Mouse (Mus musculus): ENCODE measurements around the gene Pdpk1.
"Not testable (repeated sequence)": the region's sequence is repeated elsewhere in the genome, so short reads cannot be mapped to it uniquely, and the experiment has no call there.

The Pdpk1 gene

GRCm38 (mm10) chr17:24113031-24113430 lies 37.7 kb downstream of the Pdpk1 start:
- DNase-seq (ENCODE audit: low read depth, low spot score): peak; percentile 81

- peak; percentile 32 for DNase-seq (ENCODE audit: low read depth, low spot score)
These were observed 39.5 kb downstream of the Pdpk1 start for GRCm38 (mm10) chr17:24111256-24111655.

- DNase-seq (ENCODE audit: low read depth, low spot score): peak; percentile 90
These were observed 41.8 kb downstream of the Pdpk1 start for GRCm38 (mm10) chr17:24108896-24109295.

DNA sequence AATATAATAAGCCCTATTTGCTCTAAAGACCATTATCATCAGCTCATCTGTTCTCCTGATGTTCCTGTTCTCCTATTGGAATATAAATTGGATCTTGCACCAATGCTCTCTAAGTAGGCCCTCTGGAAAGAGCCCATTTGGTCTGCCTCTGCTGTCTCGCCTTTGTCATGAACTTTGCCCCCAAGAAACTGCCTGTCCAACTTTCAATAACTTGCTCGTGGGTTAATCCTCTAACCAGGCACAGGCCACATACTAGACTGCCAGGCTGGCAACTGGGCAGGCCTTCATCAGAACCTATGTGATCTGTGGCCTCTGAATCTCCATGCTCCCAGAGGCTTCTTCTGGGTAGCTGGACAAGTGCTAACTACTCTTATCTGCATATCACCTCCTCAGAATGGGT lies 45.6 kb downstream of the Pdpk1 start:
- no peak for DNase-seq (ENCODE audit: low read depth, low spot score)

- DNase-seq (ENCODE audit: low read depth, low spot score): no peak
These were observed 52.4 kb downstream of the Pdpk1 start for GRCm38 (mm10) chr17:24098354-24098753.

DNA sequence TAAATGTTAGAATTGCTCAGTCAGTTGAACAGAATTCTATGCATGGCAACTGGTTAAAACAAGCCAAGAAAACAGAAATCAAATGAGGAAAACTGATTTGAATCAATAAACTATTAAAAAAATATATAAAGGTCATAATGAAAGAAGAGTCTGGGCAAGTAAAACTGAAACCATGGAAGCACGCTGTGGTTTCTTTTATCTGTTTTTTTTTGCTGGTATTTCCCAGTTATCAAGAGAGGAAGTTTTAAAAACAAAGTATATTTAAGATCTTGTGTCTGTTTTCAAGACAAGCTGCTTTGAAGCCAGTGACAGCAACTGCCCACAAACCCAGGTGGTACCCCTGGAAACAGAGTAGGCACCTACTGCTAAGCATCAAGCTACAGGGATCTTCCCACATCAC lies 60.1 kb downstream of the Pdpk1 start:
- no peak for DNase-seq (ENCODE audit: low read depth, low spot score)

- not testable (repeated sequence) for DNase-seq (ENCODE audit: low read depth, low spot score)
These were observed 64.3 kb downstream of the Pdpk1 start for GRCm38 (mm10) chr17:24086399-24086798.

DNA sequence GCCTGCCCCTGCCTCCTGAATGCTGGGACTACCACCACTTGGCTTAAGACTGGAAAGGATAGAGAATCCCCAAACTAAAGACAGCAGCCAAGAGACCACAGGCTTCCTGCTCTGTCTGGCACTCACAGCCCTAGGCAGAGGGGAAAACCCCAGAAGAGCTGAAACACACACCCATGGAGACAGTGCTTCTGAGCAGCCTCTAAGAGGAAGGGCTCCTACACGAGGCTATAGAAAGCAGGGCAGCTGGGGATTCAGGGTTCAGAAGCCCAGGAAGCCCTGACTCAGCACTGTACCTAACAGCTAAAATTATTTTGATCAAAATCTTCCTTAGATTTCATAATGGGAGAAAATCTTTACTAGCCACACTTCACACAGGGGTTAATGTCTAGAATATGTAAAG lies 66.1 kb downstream of the Pdpk1 start:
- no peak for DNase-seq (ENCODE audit: low read depth, low spot score)

- DNase-seq (ENCODE audit: low read depth, low spot score): no peak
These were observed 73.6 kb downstream of the Pdpk1 start for GRCm38 (mm10) chr17:24077101-24077500.

DNA sequence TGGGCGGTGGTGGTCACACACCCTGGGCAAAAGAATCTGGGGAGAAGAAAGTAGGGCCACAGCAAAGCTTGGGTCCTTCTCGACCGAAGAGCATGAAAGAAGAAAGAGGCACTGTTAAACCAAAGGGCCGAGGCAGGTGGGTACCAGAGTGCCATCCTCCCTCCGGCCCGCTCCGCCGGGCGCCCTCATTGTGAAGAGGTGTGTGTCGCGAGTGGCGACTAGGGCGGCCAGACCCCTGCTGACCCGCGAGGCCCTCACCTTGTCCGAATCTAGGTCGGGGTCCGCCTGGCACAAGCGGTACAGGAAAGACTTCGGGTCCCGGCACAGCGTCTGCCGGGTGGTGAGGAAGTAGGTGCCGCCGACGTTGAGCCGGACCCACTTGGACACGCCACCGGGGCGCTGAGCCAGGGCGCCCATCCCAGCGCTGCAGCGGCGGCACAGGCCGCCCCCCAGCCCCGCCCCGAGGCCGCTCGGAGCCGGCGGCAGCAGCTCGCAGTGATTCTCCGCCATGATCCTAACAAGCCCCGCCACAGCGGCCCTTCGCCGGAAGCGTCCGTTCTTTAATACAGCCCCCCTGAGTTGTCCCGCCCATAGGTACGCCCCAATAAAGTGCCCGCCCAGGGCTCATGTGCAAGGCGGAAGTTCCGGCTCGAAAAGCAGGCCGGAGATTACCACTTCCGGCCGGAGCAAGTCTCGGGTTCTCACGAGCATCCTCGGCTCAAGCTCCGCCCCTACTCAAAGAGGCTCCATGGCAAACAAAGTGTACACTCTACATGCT lies 77.6 kb downstream of the Pdpk1 start, which contains the start of gene Kctd5:
Gene Kctd5 (minus strand): TSS at position 567 of the 778 bp plus-strand sequence.
- DNase-seq (ENCODE audit: low read depth, low spot score): peak; percentile 99

DNA sequence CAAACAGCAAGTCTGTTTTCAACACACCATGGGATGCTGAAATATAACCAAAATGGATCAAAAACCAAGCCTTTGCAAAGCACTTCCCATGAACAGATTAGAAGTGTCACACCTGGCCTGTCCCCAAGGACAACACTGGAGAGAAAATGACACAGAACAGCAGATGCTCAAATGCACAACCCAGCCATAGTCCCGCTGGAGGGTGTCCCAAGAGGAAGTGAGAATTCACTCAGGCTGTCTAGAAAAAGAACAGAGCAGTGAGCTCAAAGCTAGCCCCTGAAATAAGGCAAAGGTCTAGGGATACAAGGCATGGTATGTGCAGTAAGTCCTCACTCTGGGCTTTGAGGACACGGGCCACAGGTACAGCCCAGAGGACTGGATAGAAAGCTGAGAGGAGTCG lies 81.2 kb downstream of the Pdpk1 start:
- DNase-seq (ENCODE audit: low read depth, low spot score): peak; percentile 17

DNA sequence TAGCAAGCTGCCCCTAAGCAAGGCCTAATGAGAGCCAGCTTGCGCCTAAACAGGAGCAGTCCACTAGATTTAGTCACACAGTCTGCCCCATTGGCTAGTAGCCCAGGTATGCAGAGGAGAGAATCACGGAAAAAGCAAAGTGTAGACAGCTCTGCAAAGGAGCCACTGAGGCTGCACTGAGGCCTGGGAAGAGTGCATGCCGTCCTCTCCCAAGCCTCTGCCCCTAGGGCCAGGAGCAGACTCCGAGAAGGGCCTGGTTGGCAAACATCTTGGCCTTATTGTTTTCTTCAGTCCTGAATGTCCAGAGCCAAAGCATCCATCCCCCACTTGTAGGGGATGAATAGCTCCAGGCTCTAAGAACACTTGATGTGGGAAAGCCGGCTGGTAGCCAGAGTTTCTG lies 82.5 kb downstream of the Pdpk1 start:
- DNase-seq (ENCODE audit: low read depth, low spot score): peak; percentile 44

GRCm38 (mm10) chr17:24062459-24063155 lies 88.1 kb downstream of the Pdpk1 start:
- no peak for DNase-seq (ENCODE audit: low read depth, low spot score)

- DNase-seq (ENCODE audit: low read depth, low spot score): peak; percentile 29
These were observed 92.9 kb downstream of the Pdpk1 start for GRCm38 (mm10) chr17:24057730-24058245.

GRCm38 (mm10) chr17:24056636-24057625 lies 93.8 kb downstream of the Pdpk1 start:
- DNase-seq (ENCODE audit: low read depth, low spot score): peak; percentile 26

DNA sequence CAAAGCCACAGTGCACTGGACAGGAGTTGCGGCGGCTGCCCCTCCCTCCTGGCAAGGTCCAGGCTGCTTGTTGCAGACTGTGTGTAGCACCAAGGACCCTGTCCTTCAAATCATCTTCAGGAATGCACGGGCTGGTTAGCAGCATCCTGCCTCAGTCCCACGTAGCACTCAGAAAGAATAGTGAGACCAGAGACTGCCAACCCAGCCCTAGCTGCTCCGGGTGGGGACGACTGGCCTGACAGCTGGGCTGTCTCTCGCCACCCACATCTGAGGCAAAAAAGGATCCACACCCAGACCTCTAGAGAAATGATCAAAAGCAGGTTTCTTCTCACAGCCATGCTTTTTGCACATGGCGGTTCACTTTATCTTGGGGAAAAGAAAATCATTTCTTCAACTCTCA lies 101.7 kb downstream of the Pdpk1 start:
- peak; percentile 79 for DNase-seq (ENCODE audit: low read depth, low spot score)

GRCm38 (mm10) chr17:24048053-24048452 lies 102.7 kb downstream of the Pdpk1 start:
- DNase-seq (ENCODE audit: low read depth, low spot score): no peak

- DNase-seq (ENCODE audit: low read depth, low spot score): no peak
These were observed 104.7 kb downstream of the Pdpk1 start for GRCm38 (mm10) chr17:24046026-24046425.

- DNase-seq (ENCODE audit: low read depth, low spot score): no peak
These were observed 105.1 kb downstream of the Pdpk1 start for GRCm38 (mm10) chr17:24045608-24046007.

DNA sequence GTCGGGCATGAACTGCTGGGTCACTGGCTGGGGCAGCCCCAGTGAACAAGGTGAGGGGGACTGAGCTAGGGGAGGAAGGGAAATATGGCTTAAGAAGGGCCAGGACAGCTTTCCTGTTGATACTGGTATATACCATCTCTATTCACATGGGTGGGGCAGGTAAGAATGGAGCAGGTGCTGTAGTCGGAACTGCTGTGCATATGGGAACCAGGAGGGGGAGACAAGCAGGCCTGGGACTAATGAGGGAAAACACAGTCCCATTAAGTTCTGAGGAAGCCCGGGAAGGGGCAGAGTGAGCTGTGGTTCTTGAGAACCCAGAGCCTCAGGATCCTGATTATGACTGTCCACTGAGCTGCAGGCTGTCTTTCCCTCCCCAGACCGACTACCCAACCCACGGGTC lies 106.2 kb downstream of the Pdpk1 start:
- DNase-seq (ENCODE audit: low read depth, low spot score): no peak

DNA sequence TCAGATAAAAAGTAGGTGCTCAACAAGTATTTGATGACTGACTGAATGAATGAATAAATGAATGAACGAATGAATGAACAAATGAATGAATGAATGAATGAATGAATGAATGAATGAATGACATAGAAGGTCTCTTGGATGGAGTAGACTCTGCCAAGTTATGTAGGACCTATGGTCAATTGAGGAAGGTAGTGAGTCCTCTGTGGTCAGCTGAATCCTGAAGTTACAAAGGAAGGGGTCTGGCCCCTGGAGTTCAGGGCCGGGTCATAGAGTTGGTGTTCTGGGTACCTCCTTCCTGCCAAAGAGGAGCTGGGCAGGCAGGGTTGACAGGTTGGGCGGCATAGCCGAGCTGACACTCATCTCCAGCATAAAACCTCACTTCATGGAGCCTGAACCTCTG lies 112.9 kb downstream of the Pdpk1 start, which contains the start of gene Prss27:
Gene Prss27 (plus strand): TSS at position 301 of the 400 bp plus-strand sequence.
- no peak for DNase-seq (ENCODE audit: low read depth, low spot score)

All from brain, adult 2 months (tissue).